Mouse (Mus musculus): ENCODE measurements around the gene Cyp46a1.

GRCm38 (mm10) chr12:108393637-108394036, 59.5 kb downstream of the Cyp46a1 start:
- TF ChIP-seq CTCF (IDR thresholded peaks at IDR 0.05; ENCODE audit: borderline replicate concordance, extremely low read depth, insufficient read depth, insufficient read length) (no peak), POLR2A (IDR thresholded peaks at IDR 0.05; ENCODE audit: borderline replicate concordance, extremely low read depth, insufficient read depth, insufficient read length, poor library complexity, severe bottlenecking) (no peak)
